Mouse (Mus musculus): Measurements from ENCODE around the gene Fam169a. TPM values are rescaled to one million over a fixed set of nuclear protein-coding genes. Genes with fewer than 3 reads are reported as not detected.
A peak's percentile ranks its signal among the peaks of the same experiment; 100 is the strongest.
"Not testable (repeated sequence)": the region's sequence is repeated elsewhere in the genome, so short reads cannot be mapped to it uniquely, and the experiment has no call there.

The Fam169a gene
- polyA plus RNA-seq, 1 experiment from 2014 or later, result 11.3 TPM

DNA sequence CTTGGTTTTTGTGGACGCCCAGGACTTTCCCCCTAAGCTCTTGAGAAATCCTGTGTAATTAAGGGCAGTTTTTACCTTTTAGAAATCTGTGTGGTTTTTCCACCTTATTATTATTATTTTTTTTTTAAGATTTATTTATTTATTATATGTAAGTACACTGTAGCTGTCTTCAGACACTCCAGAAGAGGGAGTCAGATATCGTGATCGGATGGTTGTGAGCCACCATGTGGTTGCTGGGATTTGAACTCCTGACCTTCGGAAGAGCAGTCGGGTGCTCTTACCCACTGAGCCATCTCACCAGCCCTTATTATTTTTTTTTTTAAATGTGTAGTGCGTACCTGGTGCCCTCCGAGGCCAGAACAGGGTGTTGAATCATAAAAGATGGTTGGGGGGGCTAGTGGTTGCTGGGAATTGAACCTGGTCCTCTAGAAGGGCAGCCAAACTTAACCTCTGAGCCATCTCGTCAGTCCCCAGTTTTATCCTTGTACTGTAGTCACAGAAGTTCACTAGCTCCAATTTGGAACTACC lies 71.4 kb downstream of the Fam169a start:
- Histone ChIP-seq H3K4me1 (peaks cover 12% of the 10 kb centered on the region), H3K36me3 (replicated peaks) (peaks cover 38% of the 10 kb centered on the region), H3K27ac (peak overlapping the region; percentile 92), H3K4me3 (peak overlapping the region; percentile 93)
- WGBS, result 34% methylated on average over 8 of the region's 8 CpGs
- DNase-seq (ENCODE audit: extremely low spot score, low spot score); H3K9me3 ChIP-seq; H3K27me3 ChIP-seq (ENCODE audit: poor library complexity, severe bottlenecking): not testable (repeated sequence)

DNA sequence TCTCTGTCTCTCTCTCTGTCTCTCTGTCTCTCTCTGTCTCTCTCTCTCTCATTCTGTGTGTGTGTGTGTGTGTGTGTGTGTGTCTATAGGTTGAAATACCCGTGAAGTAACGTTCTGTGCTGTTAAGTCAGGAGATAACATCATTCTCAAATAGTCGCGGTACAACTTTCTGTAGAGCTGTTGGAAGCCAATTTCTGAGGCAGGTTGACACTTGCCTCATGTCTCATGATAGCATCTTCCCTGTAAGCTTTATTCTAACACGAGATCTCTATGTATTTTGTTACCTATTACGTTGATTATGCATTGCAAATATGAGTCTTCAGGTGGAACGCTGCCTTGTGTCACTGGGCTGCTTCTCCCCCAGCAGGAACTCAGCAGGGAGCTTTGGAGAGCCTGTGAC lies 75.2 kb downstream of the Fam169a start:
- Histone ChIP-seq H3K4me3 (no peak overlapping the region), H3K9me3 (no peaks in the 10 kb centered on the region), H3K4me1 (peaks cover 6% of the 10 kb centered on the region), H3K36me3 (replicated peaks) (peaks cover 40% of the 10 kb centered on the region), H3K27me3 (ENCODE audit: poor library complexity, severe bottlenecking) (no peaks in the 10 kb centered on the region), H3K27ac (no peak overlapping the region)
- no peak for DNase-seq (ENCODE audit: extremely low spot score, low spot score)
- 87% methylated on average over 7 of the region's 7 CpGs for WGBS

- no peak overlapping the region for H3K27ac ChIP-seq
- WGBS, result 63% methylated on average over 4 of the region's 4 CpGs
- DNase-seq (ENCODE audit: extremely low spot score, low spot score), result no peak
- peaks cover 75% of the 10 kb centered on the region for H3K36me3 ChIP-seq (replicated peaks)
- no peaks in the 10 kb centered on the region for H3K9me3 ChIP-seq
- no peaks in the 10 kb centered on the region for H3K4me1 ChIP-seq
- H3K27me3 ChIP-seq (ENCODE audit: poor library complexity, severe bottlenecking), result no peaks in the 10 kb centered on the region
- H3K4me3 ChIP-seq, result no peak overlapping the region
Observed at GRCm38 (mm10) chr13:97145834-97146233, 78.7 kb downstream of the Fam169a start.

- Histone ChIP-seq H3K4me3 (no peak overlapping the region), H3K27me3 (ENCODE audit: poor library complexity, severe bottlenecking) (no peaks in the 10 kb centered on the region), H3K9me3 (no peaks in the 10 kb centered on the region), H3K27ac (no peak overlapping the region), H3K4me1 (no peaks in the 10 kb centered on the region; the same call in 1 of the 2 replicates), H3K36me3 (replicated peaks) (peaks cover 95% of the 10 kb centered on the region)
- DNase-seq (ENCODE audit: extremely low spot score, low spot score), result no peak
- 90% methylated on average over 10 of the region's 10 CpGs for WGBS
Observed at GRCm38 (mm10) chr13:97175520-97176264, 108.6 kb downstream of the Fam169a start.

GRCm38 (mm10) chr13:97176731-97177130 lies 109.6 kb downstream of the Fam169a start:
- H3K9me3 ChIP-seq, result no peaks in the 10 kb centered on the region
- H3K4me1 ChIP-seq, result no peaks in the 10 kb centered on the region; the same call in 1 of the 2 replicates
- peaks cover 93% of the 10 kb centered on the region for H3K36me3 ChIP-seq (replicated peaks)
- H3K4me3 ChIP-seq, result no peak overlapping the region
- WGBS, result 94% methylated on average over 5 of the region's 5 CpGs
- H3K27me3 ChIP-seq (ENCODE audit: poor library complexity, severe bottlenecking), result no peaks in the 10 kb centered on the region
- no peak overlapping the region for H3K27ac ChIP-seq
- no peak for DNase-seq (ENCODE audit: extremely low spot score, low spot score)

DNA sequence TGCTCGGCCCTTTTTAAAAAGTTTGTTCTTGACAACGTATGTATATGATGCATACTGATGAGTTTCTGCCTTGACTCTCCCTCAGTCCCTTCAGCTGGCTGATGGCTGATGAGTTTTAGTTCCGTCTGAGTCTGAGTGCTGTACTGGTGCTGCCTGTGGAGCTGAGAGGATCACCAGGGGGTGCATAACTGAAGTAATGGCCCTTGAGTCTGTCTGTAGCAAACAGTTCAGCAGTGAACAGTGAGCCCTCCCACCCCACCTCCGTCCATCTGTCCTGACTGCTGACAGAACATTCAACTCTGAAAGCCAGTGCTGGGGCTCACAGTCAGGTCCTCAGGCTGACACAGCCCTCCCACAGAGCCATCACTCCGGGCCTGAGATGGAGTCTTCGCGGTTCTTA lies 111.9 kb downstream of the Fam169a start:
- DNase-seq (ENCODE audit: extremely low spot score, low spot score), result no peak
- Histone ChIP-seq H3K9me3 (no peaks in the 10 kb centered on the region), H3K4me1 (no peaks in the 10 kb centered on the region; the same call in 1 of the 2 replicates), H3K36me3 (replicated peaks) (peaks cover 85% of the 10 kb centered on the region), H3K27ac (no peak overlapping the region), H3K4me3 (no peak overlapping the region), H3K27me3 (ENCODE audit: poor library complexity, severe bottlenecking) (no peaks in the 10 kb centered on the region)
- WGBS, result 76% methylated on average over 7 of the region's 7 CpGs

GRCm38 (mm10) chr13:97180113-97180828 lies 113.2 kb downstream of the Fam169a start:
- Histone ChIP-seq H3K9me3 (no peaks in the 10 kb centered on the region), H3K27me3 (ENCODE audit: poor library complexity, severe bottlenecking) (no peaks in the 10 kb centered on the region), H3K36me3 (replicated peaks) (peaks cover 78% of the 10 kb centered on the region), H3K27ac (peak overlapping the region; percentile 36; the same call in 1 of the 2 replicates), H3K4me1 (no peaks in the 10 kb centered on the region; the same call in 1 of the 2 replicates), H3K4me3 (no peak overlapping the region)
- WGBS, result 72% methylated on average over 6 of the region's 6 CpGs
- DNase-seq (ENCODE audit: extremely low spot score, low spot score), result no peak

Other genes with a start within 250 kb of the Fam169a start
- 0.22 and 0.26 TPM in 2 replicates for gene Gcnt4, start 142.6 kb upstream of the Fam169a start, polyA plus RNA-seq (2016; fragmentation: Nextera tagmentation; extraction: Ambion mirVana)
- gene 1700029F12Rik, start 32.9 kb upstream of the Fam169a start, polyA plus RNA-seq (2016; fragmentation: Nextera tagmentation; extraction: Ambion mirVana), result not detected in 2 replicates
- gene Gm6169, start 32.0 kb downstream of the Fam169a start, polyA plus RNA-seq (2016; fragmentation: Nextera tagmentation; extraction: Ambion mirVana), result 0.37 and 1.7 TPM in 2 replicates
- 44.0 and 47.1 TPM in 2 replicates for gene Gfm2, start 70.7 kb downstream of the Fam169a start, polyA plus RNA-seq (2016; fragmentation: Nextera tagmentation; extraction: Ambion mirVana)
- gene Nsa2, start 70.7 kb downstream of the Fam169a start, polyA plus RNA-seq (2016; fragmentation: Nextera tagmentation; extraction: Ambion mirVana), result 60.6 and 65.2 TPM in 2 replicates
- 18.4 and 20.5 TPM in 2 replicates for gene Hexb, start 131.1 kb downstream of the Fam169a start, polyA plus RNA-seq (2016; fragmentation: Nextera tagmentation; extraction: Ambion mirVana)
- gene Enc1, start 173.8 kb downstream of the Fam169a start, polyA plus RNA-seq (2016; fragmentation: Nextera tagmentation; extraction: Ambion mirVana), result 7.8 and 10.0 TPM in 2 replicates